Mouse (Mus musculus): ENCODE data around the gene Ak6.

The Ak6 gene

GRCm38 (mm10) chr13:100669291-100670022 is 18.7 kb downstream of the Ak6 start, which contains the start of gene Ccdc125:
Ccdc125 (plus strand) TSS chr13:100669717.
- no peak for DNase-seq

GRCm38 (mm10) chr13:100670181-100670741 is 19.5 kb downstream of the Ak6 start:
- no peak for DNase-seq

GRCm38 (mm10) chr13:100675936-100676635 is 25.3 kb downstream of the Ak6 start:
- DNase-seq, result no peak

- DNase-seq, result no peak
These were observed 30.8 kb downstream of the Ak6 start for GRCm38 (mm10) chr13:100681615-100682014.

- no peak for DNase-seq
These were observed 32.1 kb downstream of the Ak6 start for GRCm38 (mm10) chr13:100682837-100683236.

GRCm38 (mm10) chr13:100684355-100684754 is 33.6 kb downstream of the Ak6 start:
- no peak for DNase-seq

GRCm38 (mm10) chr13:100687513-100687912 is 36.7 kb downstream of the Ak6 start:
- DNase-seq, result no peak

GRCm38 (mm10) chr13:100697541-100697940 is 46.8 kb downstream of the Ak6 start:
- DNase-seq, result no peak

- DNase-seq, result no peak
These were observed 48.1 kb downstream of the Ak6 start for GRCm38 (mm10) chr13:100698866-100699265.

- DNase-seq, result no peak
These were observed 52.7 kb downstream of the Ak6 start for GRCm38 (mm10) chr13:100703468-100703867.

GRCm38 (mm10) chr13:100706206-100706605 is 55.4 kb downstream of the Ak6 start:
- DNase-seq, result no peak

GRCm38 (mm10) chr13:100715467-100715866 is 64.7 kb downstream of the Ak6 start:
- no peak for DNase-seq
